Mouse (Mus musculus): ENCODE results near the gene Odr4. TPM values are rescaled to one million over a fixed set of nuclear protein-coding genes. Genes with fewer than 3 reads are reported as not detected.

Odr4 gene
- polyA plus RNA-seq, 1 experiment from 2014 or later = 34.7 TPM

DNA sequence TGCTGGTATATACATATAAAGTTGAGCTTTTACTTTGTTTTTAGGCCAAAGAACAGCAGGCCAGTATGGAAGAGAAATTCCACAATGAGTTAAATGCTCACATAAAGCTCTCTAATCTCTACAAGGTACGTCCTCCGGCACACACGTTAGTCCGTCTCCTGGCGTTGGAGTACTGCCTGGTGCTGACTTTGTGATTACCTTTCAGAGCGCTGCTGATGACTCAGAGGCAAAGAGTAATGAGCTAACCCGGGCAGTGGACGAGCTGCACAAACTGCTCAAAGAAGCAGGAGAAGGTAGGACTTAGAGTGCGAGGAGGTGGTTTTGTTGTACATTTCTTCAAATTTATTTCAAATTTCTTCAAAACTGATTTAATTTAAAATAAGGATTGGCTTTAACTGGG, 14.4 kb upstream of the Odr4 start:
- Histone ChIP-seq H3K4me2 (ENCODE audit: low read depth, low read length) (no peak overlapping the region), H3K4me1 (ENCODE audit: control insufficient read depth, insufficient read depth, low read length) (no peaks in the 10 kb centered on the region), H3K36me3 (replicated peaks; ENCODE audit: control insufficient read depth, insufficient read depth, low read depth, low read length) (no peaks in the 10 kb centered on the region; the same call in 1 of the 2 replicates), H3K27ac (replicated peaks; ENCODE audit: low read depth, low read length) (no peak overlapping the region), H3K4me3 (ENCODE audit: low read depth, low read length) (no peak overlapping the region), H3K9ac (replicated peaks; ENCODE audit: low read length) (no peak overlapping the region), H3K9me3 (replicated peaks; ENCODE audit: control insufficient read depth, low read length) (no peaks in the 10 kb centered on the region), H3K27me3 (ENCODE audit: control insufficient read depth, insufficient read depth, low read length) (no peaks in the 10 kb centered on the region)
- WGBS = 94% methylated on average over 9 of the region's 9 CpGs
- DNase-seq (ENCODE audit: low spot score) = no peak
- no peak for ATAC-seq (replicated peaks; ENCODE audit: insufficient number of reproducible peaks, low FRiP score, low TSS enrichment, low read depth)

DNA sequence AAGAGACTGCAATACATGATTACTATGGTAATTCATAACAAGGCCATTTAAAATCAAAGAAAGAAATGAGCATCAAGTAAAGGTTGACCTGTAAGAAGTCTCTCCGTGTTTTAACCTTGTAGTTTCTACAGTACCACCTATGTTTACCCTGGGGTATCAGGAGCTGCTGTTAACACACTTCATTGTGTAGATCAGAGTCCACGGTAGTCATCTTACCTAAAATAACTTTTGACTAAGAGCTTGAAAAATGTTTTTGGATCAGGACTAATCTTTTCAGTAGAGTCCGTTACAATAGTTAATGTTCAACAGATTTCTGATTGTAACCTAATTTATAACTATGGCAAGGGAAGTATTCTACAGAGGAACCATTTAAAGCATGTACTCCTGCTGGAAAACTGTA, 11.7 kb upstream of the Odr4 start:
- Histone ChIP-seq H3K4me1 (ENCODE audit: control insufficient read depth, insufficient read depth, low read length) (no peaks in the 10 kb centered on the region), H3K4me3 (ENCODE audit: low read depth, low read length) (no peak overlapping the region), H3K9me3 (replicated peaks; ENCODE audit: control insufficient read depth, low read length) (no peaks in the 10 kb centered on the region), H3K27me3 (ENCODE audit: control insufficient read depth, insufficient read depth, low read length) (no peaks in the 10 kb centered on the region), H3K9ac (replicated peaks; ENCODE audit: low read length) (no peak overlapping the region), H3K4me2 (ENCODE audit: low read depth, low read length) (no peak overlapping the region), H3K36me3 (replicated peaks; ENCODE audit: control insufficient read depth, insufficient read depth, low read depth, low read length) (no peaks in the 10 kb centered on the region; the same call in 1 of the 2 replicates), H3K27ac (replicated peaks; ENCODE audit: low read depth, low read length) (no peak overlapping the region)
- ATAC-seq (replicated peaks; ENCODE audit: insufficient number of reproducible peaks, low FRiP score, low TSS enrichment, low read depth) (no peak), DNase-seq (ENCODE audit: low spot score) (no peak)
- WGBS = 92% methylated on average over 3 of the region's 3 CpGs

DNA sequence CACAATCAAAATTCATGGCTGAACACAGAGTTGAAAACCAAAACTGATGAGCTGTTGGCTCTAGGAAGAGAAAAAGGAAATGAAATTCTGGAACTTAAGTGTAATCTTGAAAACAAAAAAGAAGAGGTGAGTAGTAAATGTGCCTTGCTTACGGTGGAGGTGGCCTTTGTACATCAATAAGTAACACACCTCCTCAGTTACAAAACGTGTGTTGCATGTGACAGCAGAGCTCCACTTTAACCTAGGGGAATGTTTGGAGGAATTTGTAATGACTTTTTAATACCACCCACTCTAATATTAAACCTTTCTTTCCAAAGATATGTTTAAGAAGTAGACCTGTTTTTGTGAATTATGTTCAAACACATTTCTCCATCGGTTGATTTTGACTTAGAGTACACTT, 11.0 kb upstream of the Odr4 start:
- WGBS = 92% methylated on average over 3 of the region's 3 CpGs
- H3K4me3 ChIP-seq (ENCODE audit: low read depth, low read length) = no peak overlapping the region
- H3K27me3 ChIP-seq (ENCODE audit: control insufficient read depth, insufficient read depth, low read length) = no peaks in the 10 kb centered on the region
- H3K4me1 ChIP-seq (ENCODE audit: control insufficient read depth, insufficient read depth, low read length) = no peaks in the 10 kb centered on the region
- H3K36me3 ChIP-seq (replicated peaks; ENCODE audit: control insufficient read depth, insufficient read depth, low read depth, low read length) = no peaks in the 10 kb centered on the region; the same call in 1 of the 2 replicates
- H3K27ac ChIP-seq (replicated peaks; ENCODE audit: low read depth, low read length) = no peak overlapping the region
- H3K4me2 ChIP-seq (ENCODE audit: low read depth, low read length) = no peak overlapping the region
- DNase-seq (ENCODE audit: low spot score) (no peak), ATAC-seq (replicated peaks; ENCODE audit: insufficient number of reproducible peaks, low FRiP score, low TSS enrichment, low read depth) (no peak)
- H3K9ac ChIP-seq (replicated peaks; ENCODE audit: low read length) = no peak overlapping the region
- H3K9me3 ChIP-seq (replicated peaks; ENCODE audit: control insufficient read depth, low read length) = no peaks in the 10 kb centered on the region

DNA sequence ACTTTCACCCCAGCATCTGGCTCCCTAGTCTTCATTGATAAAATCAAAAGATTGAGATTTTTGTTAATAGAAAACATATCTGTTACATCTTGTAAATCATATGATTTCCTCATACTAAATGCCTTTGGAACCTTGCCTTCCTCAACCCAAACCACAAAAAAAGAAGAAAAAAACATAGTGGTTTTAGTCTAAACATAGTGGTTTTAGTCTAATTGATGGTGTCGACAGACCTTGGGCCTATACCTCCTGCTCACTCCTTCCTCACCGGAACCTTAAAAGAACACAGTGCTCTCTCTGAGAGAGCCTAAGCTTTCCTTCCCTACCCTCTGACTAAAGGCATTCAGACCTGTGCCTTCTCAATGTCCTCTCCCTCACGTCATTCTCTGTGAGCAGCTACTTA, 3.1 kb upstream of the Odr4 start:
- H3K9ac ChIP-seq (replicated peaks; ENCODE audit: low read length) = no peak overlapping the region
- no peaks in the 10 kb centered on the region for H3K9me3 ChIP-seq (replicated peaks; ENCODE audit: control insufficient read depth, low read length)
- ATAC-seq (replicated peaks; ENCODE audit: insufficient number of reproducible peaks, low FRiP score, low TSS enrichment, low read depth) = no peak
- no peaks in the 10 kb centered on the region for H3K27me3 ChIP-seq (ENCODE audit: control insufficient read depth, insufficient read depth, low read length)
- no peak for DNase-seq (ENCODE audit: low spot score)
- 92% methylated on average over 3 of the region's 3 CpGs for WGBS
- H3K4me3 ChIP-seq (ENCODE audit: low read depth, low read length) = no peak overlapping the region
- no peak overlapping the region for H3K27ac ChIP-seq (replicated peaks; ENCODE audit: low read depth, low read length)
- H3K4me1 ChIP-seq (ENCODE audit: control insufficient read depth, insufficient read depth, low read length) = no peaks in the 10 kb centered on the region
- no peak overlapping the region for H3K4me2 ChIP-seq (ENCODE audit: low read depth, low read length)
- no peaks in the 10 kb centered on the region for H3K36me3 ChIP-seq (replicated peaks; ENCODE audit: control insufficient read depth, insufficient read depth, low read depth, low read length)

DNA sequence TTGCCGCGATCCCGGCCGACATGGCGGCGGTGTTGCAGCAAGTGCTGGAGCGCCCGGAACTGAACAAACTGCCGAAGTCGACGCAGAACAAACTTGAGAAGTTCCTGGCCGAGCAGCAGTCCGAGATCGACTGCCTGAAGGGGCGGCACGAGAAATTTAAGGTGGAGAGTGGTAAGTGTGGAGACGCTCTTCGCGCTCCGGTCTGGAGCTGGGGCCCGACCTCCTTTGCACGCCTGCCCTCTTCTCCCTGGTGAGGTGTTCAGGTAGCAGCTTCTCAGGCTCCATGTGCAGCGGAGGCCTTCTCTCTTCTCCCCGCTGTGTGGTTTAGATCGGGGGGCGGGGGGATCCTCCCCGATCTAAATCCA, 590 bp upstream of the Odr4 start:
- Histone ChIP-seq H3K9ac (replicated peaks; ENCODE audit: low read length) (peak overlapping the region; percentile 75), H3K4me1 (ENCODE audit: control insufficient read depth, insufficient read depth, low read length) (no peaks in the 10 kb centered on the region), H3K36me3 (replicated peaks; ENCODE audit: control insufficient read depth, insufficient read depth, low read depth, low read length) (no peaks in the 10 kb centered on the region), H3K4me3 (ENCODE audit: low read depth, low read length) (peak overlapping the region; percentile 69), H3K27ac (replicated peaks; ENCODE audit: low read depth, low read length) (peak overlapping the region; percentile 85), H3K4me2 (ENCODE audit: low read depth, low read length) (peak overlapping the region; percentile 48), H3K9me3 (replicated peaks; ENCODE audit: control insufficient read depth, low read length) (no peaks in the 10 kb centered on the region), H3K27me3 (ENCODE audit: control insufficient read depth, insufficient read depth, low read length) (no peaks in the 10 kb centered on the region)
- WGBS = 0% methylated on average over 23 of the region's 27 CpGs
- ATAC-seq (replicated peaks; ENCODE audit: insufficient number of reproducible peaks, low FRiP score, low TSS enrichment, low read depth) (peak; percentile 60), DNase-seq (ENCODE audit: low spot score) (no peak)

DNA sequence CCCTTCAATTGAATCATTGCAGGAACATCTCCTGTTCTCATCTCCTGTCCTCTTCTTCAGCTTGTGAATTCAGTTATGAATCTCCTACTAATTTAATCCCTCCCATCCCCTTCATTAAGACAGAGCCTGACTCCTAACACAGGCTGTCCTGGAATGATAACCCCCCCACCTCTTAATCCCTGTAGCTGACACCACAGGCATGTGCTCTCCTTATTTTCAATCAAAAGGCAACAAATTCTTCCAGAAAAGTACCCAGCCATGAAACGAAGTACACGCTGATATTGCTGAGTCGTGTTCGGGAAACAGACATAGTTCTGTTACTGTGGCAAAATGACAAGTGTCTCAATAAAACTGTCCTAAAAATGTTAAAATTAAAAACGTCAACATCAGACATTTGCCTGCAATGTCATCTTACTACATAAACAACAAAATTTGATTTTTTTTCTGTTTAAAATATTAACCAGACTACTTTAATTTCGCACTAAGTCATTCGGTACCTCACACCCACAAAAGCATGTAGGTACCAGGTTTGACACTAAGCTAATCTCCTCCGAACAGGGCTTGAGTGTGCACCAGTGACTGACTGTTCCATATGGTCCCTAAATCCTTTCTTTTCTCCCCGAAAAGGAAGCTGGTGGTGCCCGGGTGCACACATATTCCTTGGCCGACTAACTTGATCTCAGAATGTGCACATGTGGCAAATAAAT, 796 bp downstream of the Odr4 start:
- peak; percentile 26 for ATAC-seq (replicated peaks; ENCODE audit: insufficient number of reproducible peaks, low FRiP score, low TSS enrichment, low read depth)
- no peaks in the 10 kb centered on the region for H3K4me1 ChIP-seq (ENCODE audit: control insufficient read depth, insufficient read depth, low read length)
- H3K36me3 ChIP-seq (replicated peaks; ENCODE audit: control insufficient read depth, insufficient read depth, low read depth, low read length) = no peaks in the 10 kb centered on the region
- no peak for DNase-seq (ENCODE audit: low spot score)
- H3K4me3 ChIP-seq (ENCODE audit: low read depth, low read length) = peak overlapping the region; percentile 69
- H3K27me3 ChIP-seq (ENCODE audit: control insufficient read depth, insufficient read depth, low read length) = no peaks in the 10 kb centered on the region
- H3K9me3 ChIP-seq (replicated peaks; ENCODE audit: control insufficient read depth, low read length) = no peaks in the 10 kb centered on the region
- 24% methylated on average over 11 of the region's 11 CpGs for WGBS
- H3K9ac ChIP-seq (replicated peaks; ENCODE audit: low read length) = peak overlapping the region; percentile 69
- H3K27ac ChIP-seq (replicated peaks; ENCODE audit: low read depth, low read length) = no peak overlapping the region
- H3K4me2 ChIP-seq (ENCODE audit: low read depth, low read length) = peak overlapping the region; percentile 45

DNA sequence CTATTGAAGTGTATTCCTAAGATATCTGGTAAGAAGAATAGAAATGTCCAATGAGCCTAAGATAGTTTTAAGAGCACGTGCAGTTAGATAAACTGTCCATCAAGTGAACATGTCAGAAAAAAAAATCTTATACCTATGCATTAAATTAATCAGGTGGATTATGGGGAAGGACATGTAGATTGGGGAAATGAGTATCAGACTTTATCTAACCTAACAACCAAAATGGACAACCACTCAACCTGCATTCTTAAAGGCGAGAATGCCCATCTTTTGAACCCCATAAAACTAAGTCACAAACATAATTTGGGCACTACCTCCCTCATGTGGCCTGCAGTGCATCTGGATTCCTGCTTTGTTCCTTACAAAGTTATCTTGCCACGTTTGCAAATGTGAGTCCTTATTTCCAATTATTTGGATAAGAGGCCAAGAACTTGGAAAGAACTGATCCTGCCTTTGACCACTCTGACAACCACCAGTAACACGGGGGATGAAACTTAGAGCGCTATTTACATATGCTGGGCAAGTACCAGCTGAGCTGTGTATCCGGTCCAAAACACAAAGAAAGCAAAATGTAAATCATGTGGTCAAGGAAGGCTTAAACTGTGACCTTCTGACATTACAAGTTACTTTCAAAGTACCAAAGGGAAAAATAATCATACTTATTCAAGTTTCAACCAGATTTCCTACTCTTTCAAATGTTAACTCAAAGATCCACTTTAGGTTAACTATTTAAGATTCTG, 3.3 kb downstream of the Odr4 start:
- Histone ChIP-seq H3K4me1 (ENCODE audit: control insufficient read depth, insufficient read depth, low read length) (no peaks in the 10 kb centered on the region), H3K36me3 (replicated peaks; ENCODE audit: control insufficient read depth, insufficient read depth, low read depth, low read length) (no peaks in the 10 kb centered on the region), H3K4me3 (ENCODE audit: low read depth, low read length) (no peak overlapping the region), H3K4me2 (ENCODE audit: low read depth, low read length) (no peak overlapping the region), H3K27me3 (ENCODE audit: control insufficient read depth, insufficient read depth, low read length) (no peaks in the 10 kb centered on the region), H3K9me3 (replicated peaks; ENCODE audit: control insufficient read depth, low read length) (no peaks in the 10 kb centered on the region), H3K27ac (replicated peaks; ENCODE audit: low read depth, low read length) (no peak overlapping the region), H3K9ac (replicated peaks; ENCODE audit: low read length) (no peak overlapping the region)
- 90% methylated on average over 6 of the region's 6 CpGs for WGBS
- no peak for DNase-seq (ENCODE audit: low spot score)
- ATAC-seq (replicated peaks; ENCODE audit: insufficient number of reproducible peaks, low FRiP score, low TSS enrichment, low read depth) = no peak

DNA sequence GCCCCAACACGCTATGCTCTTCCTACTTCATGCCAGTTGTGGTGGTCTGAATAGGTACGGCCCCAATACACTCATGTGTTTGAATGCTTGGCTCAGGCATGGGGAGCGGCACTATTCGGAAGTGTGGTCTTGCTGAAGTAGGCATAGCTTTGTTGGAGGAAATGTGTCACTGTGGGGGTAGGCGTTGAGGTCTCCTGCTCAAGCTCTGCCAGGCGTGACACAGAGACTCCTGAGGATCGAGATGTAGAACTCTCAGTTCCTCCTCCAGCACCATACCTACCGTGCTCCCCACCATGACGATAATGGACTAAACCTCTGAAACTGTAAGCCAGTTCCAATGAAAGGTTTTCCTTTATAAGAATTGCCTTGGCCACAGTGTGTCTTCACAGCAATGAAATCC, 5.3 kb downstream of the Odr4 start:
- no peak for DNase-seq (ENCODE audit: low spot score)
- no peaks in the 10 kb centered on the region for H3K9me3 ChIP-seq (replicated peaks; ENCODE audit: control insufficient read depth, low read length)
- H3K27ac ChIP-seq (replicated peaks; ENCODE audit: low read depth, low read length) = no peak overlapping the region
- ATAC-seq (replicated peaks; ENCODE audit: insufficient number of reproducible peaks, low FRiP score, low TSS enrichment, low read depth) = no peak
- no peaks in the 10 kb centered on the region for H3K4me1 ChIP-seq (ENCODE audit: control insufficient read depth, insufficient read depth, low read length)
- H3K36me3 ChIP-seq (replicated peaks; ENCODE audit: control insufficient read depth, insufficient read depth, low read depth, low read length) = no peaks in the 10 kb centered on the region
- no peak overlapping the region for H3K4me3 ChIP-seq (ENCODE audit: low read depth, low read length)
- no peak overlapping the region for H3K9ac ChIP-seq (replicated peaks; ENCODE audit: low read length)
- no peaks in the 10 kb centered on the region for H3K27me3 ChIP-seq (ENCODE audit: control insufficient read depth, insufficient read depth, low read length)
- H3K4me2 ChIP-seq (ENCODE audit: low read depth, low read length) = no peak overlapping the region
- 89% methylated on average over 9 of the region's 9 CpGs for WGBS
